Mouse (Mus musculus): ENCODE measurements around the gene Fgfr2. TPM values are rescaled to one million over a fixed set of nuclear protein-coding genes. Genes with fewer than 3 reads are reported as not detected.

Gene Fgfr2
- total RNA-seq, 2 experiments from 2014 or later, result 190 to 480 TPM

DNA sequence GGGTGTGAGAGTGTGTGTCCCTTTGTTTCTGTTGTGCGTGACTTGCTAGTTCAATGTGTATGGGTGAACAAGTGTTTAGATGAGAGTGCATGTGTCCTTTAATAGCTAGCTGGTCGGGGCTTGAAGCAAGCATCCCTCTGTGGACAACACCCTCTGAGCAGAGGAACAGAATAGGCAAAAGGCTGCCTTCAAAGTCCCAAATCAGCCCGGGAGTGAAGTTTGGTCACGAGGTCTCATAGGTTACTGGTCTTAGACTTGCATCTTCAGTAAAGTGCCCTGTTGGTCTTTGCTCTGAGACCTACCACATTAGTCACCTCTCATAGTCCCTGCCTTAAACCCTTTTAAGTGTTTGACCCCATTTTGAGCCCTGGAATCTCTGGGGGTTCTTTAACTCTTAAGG lies 1571.7 kb downstream of the Fgfr2 start:
- no peak for DNase-seq

- no peak for DNase-seq
Observed at GRCm38 (mm10) chr7:131548473-131548872, 1574.7 kb downstream of the Fgfr2 start, which contains the start of gene Hmx2. TSS of gene Hmx2 (plus strand) at chr7:131548773.

DNA sequence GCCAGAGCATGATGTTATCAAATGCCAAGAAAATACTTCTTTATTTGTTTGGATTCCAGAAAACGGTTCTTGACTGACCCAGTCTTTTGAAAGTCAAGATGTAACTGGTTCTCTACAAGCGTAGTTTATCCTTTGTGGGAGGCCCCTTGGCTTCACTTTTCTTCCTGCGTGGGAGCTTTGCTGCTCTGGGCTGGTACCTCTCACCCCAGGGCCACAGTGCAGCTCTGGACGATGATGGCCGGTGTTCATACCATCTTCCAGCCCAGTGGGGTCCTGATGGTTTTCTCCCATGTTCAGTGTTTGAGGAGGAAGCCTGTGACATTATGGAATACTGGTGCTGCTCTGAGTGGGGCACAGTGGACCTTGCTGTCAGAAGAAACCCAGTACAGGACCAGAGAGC lies 1575.7 kb downstream of the Fgfr2 start:
- DNase-seq, result no peak

DNA sequence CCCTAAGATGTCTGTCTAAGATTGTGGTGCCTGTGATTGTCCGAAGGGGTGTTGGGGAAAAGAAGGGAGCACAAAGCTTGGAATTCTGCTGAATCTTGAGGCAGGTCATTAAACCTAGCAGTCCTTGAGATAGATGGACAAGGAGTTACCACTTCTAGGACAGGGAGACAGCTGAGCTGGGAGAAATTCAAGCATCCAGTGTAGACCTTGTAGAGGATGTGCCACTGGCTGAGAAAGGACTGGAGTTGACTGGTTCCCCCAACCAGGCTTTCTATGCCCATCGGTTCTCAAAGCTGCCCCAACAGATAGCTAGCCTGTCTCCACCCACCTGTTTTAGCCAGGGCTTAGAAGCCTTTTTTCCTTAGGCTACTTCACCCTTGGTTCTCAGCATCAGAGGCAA lies 1576.7 kb downstream of the Fgfr2 start:
- DNase-seq, result no peak

DNA sequence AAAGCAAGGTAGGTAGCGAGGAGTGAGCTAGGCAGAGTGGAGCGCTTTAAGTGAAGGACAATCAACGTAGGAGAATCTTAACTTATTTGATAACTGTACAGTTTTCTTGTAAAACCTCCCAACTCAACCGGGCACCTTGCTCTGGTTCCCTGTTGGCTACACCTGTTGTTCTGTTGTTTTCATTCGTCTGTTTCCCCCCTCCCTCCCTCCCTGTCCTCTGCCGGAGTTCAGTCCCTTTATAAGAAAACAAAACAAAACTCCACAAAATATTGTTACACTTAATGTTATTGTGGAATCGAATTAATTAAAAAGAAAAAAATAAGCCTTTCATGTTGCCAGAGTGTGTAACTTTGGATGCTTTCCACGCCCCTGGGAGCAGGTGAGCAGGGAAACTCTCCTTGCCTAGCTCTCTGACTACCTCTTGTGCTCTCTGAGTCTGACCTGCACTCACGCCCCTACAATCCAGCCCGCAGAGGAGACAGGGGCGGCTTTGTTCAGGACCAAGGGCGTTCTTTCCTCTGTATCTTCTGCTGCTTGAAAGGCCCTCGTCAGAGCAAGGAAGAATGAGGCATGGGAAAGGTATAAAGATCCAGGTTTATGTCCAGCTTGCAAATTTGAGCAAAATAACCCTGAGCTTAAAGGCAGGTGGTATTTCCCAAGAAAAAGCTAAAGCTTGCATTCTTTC lies 1577.3 kb downstream of the Fgfr2 start:
- no peak for DNase-seq

DNA sequence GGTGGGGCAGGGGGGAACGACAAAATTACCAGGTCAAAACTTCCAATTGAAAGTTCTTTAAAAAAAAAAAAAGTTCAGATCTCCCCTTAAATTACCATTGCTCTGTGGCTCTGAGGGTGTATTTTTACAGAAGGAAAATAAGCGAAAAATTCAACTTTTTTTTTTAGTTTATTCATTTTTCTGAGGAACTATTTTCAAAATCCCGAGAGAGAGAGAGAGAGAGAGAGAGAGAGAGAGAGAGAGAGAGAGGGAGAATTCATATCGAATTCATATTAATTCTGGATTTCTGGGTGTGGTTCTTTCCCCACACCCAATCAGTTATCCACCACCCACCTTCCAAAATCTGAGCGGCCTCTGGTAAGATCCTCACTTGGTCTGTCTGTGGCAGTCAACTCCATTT lies 1578.3 kb downstream of the Fgfr2 start:
- no peak for DNase-seq

DNA sequence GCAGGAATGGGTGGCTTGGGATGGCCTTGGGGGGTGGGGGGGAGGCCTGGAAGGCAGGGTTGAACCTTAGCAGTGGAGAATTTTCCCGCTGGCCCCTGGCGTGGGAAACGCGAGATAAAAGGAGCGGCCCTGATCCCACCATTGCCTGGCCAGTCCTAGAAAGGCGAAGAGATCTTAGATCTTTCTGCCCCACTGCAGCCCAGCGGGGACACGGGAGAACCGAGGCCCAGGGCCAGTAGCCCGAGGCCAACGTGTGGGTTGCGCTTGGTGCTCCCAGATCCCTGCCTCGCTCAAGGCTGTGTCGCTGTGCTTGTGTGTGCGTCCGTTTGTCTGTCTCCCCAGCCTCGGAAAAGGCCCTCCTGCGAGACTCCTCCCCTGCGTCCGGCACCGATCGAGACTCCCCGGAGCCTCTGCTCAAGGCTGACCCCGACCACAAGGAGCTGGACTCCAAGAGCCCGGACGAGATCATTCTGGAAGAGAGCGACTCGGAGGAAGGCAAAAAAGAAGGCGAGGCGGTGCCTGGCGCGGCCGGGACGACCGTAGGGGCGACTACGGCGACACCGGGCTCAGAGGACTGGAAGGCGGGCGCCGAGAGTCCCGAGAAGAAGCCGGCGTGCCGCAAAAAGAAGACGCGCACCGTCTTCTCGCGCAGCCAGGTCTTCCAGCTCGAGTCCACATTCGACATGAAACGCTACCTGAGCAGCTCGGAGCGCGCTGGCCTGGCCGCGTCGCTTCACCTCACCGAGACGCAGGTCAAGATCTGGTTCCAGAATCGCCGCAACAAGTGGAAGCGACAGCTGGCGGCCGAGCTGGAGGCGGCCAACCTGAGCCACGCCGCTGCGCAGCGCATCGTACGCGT lies 1579.3 kb downstream of the Fgfr2 start:
- DNase-seq, result peak in 1 of 2 experiments; percentile 13

DNA sequence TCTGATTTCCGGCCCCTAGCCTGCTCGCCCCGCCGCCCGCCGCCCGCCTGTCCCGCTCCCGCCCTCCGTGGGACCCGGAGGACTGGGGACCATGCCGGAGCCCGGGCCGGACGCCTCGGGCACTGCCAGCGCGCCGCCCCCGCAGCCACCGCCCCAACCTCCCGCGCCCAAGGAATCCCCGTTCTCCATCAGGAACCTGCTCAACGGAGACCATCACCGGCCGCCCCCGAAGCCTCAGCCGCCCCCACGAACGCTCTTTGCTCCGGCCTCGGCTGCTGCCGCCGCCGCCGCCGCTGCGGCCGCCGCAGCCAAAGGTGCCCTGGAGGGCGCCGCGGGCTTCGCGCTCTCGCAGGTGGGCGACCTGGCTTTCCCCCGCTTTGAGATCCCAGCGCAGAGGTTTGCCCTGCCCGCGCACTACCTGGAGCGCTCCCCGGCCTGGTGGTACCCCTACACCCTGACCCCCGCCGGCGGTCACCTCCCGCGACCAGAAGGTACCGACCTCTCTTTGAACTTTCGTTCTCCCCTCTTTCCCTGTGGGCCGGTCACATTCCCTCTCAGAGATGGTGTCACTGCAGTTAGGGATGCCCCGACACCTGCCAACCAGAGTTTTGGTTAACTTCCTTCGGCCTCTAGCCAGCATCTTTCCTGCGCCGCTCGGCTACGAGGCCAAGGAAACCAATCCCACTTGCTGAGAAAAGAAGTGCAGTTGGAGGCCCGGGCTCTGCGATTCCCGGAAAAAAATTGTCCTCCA lies 1580.1 kb downstream of the Fgfr2 start:
- DNase-seq, result no peak

DNA sequence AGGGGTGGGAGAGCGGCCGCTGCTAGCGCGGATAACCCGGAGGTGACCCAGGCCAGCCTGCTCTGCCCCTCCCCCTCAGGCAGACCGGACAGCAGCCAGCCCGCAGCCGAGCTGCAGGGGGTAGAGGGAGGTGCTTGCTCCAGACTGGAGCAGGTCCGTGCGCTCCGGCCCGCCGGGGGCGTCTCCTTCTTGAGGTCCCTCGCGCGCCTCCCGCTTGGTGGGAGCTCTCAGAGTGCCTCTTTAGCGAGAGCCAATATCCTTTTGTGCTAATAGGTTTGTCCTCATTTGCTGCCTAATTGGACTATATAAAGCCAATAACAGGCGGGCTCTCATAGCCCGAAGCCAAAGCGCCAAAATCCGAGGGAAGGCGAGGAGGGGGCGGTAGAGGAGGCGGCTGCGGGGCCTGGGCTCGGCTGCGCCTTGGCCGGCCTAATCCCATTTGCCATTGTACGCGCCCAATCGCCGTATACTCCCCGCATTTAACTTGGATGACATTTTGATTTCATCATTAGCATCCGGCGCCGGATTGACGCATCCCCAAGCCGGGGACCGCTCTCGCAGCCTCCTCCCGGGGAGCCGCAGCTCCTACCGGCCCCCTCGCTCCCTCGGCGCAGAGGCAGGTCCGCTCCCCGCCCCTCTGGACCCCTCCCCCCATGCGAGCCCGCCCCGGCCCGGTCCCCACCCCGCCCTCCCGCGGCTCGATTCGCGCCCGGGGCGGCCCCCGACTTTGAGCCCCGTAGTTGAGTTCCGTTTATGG lies 1580.9 kb downstream of the Fgfr2 start, which contains the start of gene Hmx3:
Gene Hmx3, plus strand, starts transcription at position 753 of the 757 bp plus-strand sequence.
- no peak for DNase-seq

DNA sequence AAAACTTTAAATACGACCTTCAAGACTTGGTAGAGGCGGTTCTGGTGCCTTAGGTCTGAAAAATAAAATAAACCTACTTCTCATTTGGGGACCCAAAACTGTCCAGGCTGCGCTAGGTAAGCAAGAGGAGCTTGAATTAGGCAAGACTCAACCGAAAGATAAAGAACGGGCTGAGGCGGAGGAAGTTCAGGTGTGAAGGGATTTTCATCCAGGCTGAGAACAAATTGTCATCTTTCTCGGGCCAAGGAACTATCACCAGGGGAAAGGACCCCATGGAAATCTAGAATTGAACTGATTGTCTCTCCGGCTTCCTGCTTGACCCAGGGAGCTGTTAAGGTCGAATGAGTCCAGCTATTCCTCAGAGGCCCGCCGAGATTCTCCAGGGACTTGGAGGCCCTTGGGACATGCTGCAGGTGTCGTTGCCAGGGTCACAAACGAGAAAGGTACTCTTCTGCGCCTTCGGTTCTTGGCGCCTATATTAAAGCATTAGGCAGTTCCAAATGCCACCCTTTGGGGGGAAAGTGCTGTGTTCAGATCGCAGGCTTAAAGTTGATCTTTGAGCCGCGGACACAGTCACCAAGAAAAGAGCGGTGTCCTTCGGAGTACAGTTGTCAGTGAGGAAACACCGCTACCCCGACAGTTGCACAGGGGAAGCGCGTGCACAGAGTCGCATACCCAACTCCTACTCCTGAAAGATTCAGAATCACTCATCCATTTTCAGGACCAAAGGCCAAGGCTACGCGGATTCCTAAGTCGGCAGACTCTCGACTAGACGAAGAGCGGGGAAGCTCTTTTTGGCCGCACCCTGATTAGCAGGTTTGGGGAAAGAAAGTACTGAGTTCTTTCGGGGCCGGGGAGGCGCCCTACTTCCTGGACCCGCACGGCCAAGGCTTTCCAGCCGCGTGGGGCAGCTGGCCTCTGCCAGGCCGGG lies 1581.7 kb downstream of the Fgfr2 start:
- DNase-seq, result no peak

DNA sequence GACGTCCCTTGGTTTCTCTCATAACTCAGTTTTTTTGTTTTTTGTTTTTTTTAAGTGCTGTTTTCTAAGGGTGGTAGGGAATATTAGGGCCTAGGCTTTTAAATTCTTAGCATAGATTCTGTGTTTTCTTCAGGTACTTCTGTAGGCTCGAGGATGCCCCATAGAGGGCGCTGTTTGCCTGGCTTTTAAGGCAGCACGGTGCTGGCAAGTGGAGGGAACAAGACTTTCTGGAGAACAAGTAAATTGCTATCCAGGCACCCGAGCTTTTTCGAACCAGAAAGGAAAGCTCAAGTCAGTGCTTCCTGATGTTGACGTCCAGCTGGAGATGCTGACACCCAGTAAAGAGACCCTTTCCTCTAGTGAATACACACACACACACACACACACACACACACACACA lies 1583.2 kb downstream of the Fgfr2 start:
- DNase-seq, result peak; percentile 90

- no peak for DNase-seq
Observed at GRCm38 (mm10) chr7:131503739-131504138, 1619.4 kb downstream of the Fgfr2 start.

DNA sequence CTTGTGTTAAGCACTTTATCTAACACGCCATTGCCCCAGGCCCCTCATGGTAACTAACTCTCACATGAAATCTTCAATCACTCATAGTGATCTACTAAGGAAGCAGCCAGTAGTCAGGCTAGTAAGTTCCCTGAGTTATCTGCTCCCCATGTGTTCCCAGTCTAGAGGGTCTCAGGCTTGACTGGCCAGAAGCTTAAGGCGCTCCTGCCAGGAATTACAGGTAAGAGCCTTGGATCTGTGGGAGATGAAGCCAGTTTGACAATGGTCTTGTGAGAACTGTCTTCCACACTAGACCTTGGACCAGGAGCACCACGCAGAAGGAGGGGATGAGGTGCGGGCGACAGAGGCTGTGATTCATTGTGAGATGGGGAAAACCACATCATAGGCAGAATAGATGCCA lies 1644.7 kb downstream of the Fgfr2 start:
- no peak for DNase-seq

GRCm38 (mm10) chr7:131477140-131477539 lies 1646.0 kb downstream of the Fgfr2 start:
- DNase-seq, result no peak

DNA sequence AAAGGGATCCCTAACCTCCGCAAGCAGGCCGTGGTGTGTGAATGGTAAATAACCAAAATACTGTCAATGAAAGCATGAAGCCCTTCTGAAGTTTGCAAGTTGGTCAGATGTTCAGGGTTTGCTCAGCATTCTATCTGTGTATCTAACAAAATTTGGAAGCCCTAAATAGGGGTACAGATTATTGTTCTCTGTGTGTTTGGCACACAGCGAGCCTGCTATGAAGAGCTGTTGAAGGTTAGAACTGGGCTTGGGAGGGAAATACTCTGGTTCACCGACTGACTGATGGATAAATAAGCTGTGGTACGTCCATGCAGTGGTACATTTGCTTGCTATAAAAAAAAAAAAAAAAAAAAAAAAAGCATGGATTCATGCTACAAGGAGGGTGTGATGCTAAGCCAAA lies 1651.6 kb downstream of the Fgfr2 start:
- DNase-seq, result no peak

- no peak for DNase-seq
Observed at GRCm38 (mm10) chr7:131469506-131469905, 1653.6 kb downstream of the Fgfr2 start.

- no peak for DNase-seq
Observed at GRCm38 (mm10) chr7:131467312-131467711, 1655.8 kb downstream of the Fgfr2 start.

DNA sequence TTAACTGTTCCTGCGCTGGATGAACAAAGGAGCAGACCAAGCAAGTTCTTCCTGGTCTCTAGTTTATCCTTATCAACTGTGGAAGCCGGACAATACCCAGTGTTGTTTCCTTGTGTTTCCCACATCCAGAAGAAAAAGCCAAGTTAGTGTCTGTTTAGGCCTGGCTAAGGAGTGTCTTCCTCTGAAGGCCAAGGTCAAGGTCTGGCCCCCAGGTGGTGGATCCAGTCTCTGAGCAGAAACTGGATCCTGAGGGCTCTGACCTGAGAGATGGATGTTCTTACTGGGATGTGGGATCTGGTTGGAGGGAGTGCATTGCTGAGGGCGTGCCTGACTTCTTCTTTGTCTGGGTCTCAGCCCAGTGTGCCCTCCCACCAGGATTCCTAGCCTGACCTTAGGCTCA lies 1657.4 kb downstream of the Fgfr2 start:
- no peak for DNase-seq

DNA sequence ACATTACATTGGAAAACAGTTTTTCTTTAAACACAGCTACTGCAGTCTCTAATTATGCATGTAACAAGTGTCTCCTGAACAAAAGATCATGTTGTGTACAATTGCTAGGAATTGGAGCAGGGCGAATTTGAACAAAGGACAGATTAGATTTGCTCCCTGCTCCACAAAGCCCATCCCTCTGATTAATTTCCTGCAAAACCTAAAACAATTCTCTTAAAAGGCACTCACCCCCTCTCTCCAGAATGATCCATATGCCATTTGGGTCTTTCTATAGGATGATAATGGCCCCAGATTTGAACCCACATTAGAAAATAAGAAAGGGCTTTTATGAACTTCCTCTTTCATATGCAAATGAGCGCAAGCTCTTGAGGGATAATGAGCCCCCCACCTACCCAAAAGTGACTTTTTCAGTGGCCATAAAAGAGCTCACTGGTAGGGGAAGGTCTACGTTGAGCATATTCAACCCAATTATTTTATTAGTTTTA lies 1658.0 kb downstream of the Fgfr2 start:
- no peak for DNase-seq

DNA sequence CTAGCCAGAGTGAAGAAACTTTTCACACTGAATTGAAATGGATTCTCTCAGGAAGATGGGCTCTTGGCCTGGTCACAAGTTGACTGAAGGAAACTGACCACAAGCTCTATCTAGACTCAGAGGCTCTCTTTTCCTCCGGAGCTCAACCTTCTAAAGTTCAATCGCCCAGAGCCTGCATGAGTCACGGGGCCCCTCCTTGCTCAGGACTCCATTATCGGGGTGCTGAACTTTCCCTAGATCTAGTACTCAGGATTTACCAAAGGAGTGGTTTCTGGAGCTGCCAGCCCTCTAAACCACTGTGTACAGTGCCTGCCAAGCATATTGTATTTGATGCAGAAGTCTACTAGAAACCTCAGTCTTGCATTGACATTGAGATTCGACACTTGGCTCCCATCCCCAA lies 1666.4 kb downstream of the Fgfr2 start:
- no peak for DNase-seq

DNA sequence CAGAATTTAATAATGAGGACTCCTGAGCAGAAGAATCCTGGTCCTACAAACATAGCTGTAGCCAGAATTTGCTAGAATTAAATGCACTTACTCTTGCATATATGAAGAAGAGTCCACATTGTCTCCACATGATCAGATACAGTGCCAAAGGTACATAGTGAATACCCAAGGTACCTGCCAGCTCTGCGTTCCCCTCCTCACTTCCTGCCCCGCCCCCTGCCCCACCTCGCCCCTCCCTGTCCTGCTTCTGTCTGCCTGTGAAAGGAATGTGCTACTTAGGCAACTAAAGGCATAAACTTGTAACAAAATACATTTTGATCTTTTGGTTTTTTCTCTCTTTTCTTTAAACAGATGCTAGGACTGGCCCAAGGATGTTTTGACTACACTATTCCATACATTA lies 1686.1 kb downstream of the Fgfr2 start:
- DNase-seq, result no peak

Data from adrenal gland, postnatal 36 days (tissue).